Mouse (Mus musculus): ENCODE measurements around the gene Perm1. TPM values are rescaled to one million over a fixed set of nuclear protein-coding genes. Genes with fewer than 3 reads are reported as not detected.

The Perm1 gene
- polyA plus RNA-seq, 1 experiment from 2014 or later: 5.4 TPM

GRCm38 (mm10) chr4:156195927-156196870 lies 19.5 kb upstream of the Perm1 start:
- H3K27ac ChIP-seq (ENCODE audit: low read length): peak overlapping the region; percentile 73
- peak overlapping the region; percentile 89 for H3K4me2 ChIP-seq (ENCODE audit: low read depth, low read length)
- no peak for ATAC-seq (ENCODE audit: insufficient read depth, low FRiP score)
- H3K36me3 ChIP-seq (ENCODE audit: control insufficient read depth, insufficient read depth, low read length): no peaks in the 10 kb centered on the region
- peak overlapping the region; percentile 90 for H3K9ac ChIP-seq (ENCODE audit: low read length)
- no peaks in the 10 kb centered on the region for H3K27me3 ChIP-seq (ENCODE audit: control insufficient read depth, insufficient read depth, low read length)
- no peaks in the 10 kb centered on the region for H3K9me3 ChIP-seq (replicated peaks; ENCODE audit: control insufficient read depth, low read length)
- H3K4me1 ChIP-seq (ENCODE audit: control insufficient read depth, insufficient read depth, low read length): peaks cover 50% of the 10 kb centered on the region
- H3K4me3 ChIP-seq (replicated peaks; ENCODE audit: low read length): peak overlapping the region; percentile 88
- 3% methylated on average over 35 of the region's 35 CpGs for WGBS

DNA sequence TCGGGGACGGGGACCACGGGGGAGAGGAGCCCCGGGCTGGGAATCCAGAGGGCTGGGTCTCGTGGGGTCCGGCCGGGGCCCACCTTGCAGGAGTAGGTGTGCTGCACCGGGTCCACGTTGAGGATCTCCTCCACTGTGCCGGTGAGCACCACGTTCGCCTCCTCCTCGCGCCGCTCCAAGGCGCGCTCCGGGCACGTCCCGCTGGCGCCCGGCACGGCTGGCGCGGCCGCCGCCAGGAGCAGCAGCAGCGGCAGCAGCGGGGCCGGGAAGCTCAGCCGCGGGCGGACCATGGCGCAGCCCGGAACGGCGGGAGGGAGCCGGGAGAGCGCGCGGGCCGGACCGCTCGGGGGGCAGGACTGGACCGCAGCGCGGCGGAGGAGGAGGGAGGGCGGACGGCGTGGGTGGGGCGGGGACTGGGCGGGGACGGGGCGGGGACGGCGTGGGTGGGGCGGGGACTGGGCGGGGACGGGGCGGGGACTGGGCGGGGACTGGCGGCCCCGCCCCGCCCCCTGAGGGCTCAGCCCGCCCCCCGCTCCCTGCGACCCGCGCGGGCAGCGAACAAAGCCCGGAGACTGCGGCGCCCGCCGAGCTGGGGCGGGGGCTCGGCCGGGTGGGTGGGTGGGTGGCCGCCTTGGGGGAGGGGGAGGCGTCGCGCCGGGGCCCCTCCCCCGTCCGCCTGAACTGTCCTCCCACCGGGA lies 18.4 kb upstream of the Perm1 start, which contains the start of gene Agrn:
TSS of gene Agrn (minus strand) at position 358 of the 698 bp plus-strand sequence.
- Histone ChIP-seq H3K4me3 (replicated peaks; ENCODE audit: low read length) (peak within 1 kb of the TSS; percentile 88), H3K4me1 (ENCODE audit: control insufficient read depth, insufficient read depth, low read length) (peaks cover 41% of the 10 kb centered on the region), H3K27me3 (ENCODE audit: control insufficient read depth, insufficient read depth, low read length) (no peaks in the 10 kb centered on the region), H3K4me2 (ENCODE audit: low read depth, low read length) (peak within 1 kb of the TSS; percentile 89), H3K36me3 (ENCODE audit: control insufficient read depth, insufficient read depth, low read length) (no peaks in the 10 kb centered on the region), H3K9me3 (replicated peaks; ENCODE audit: control insufficient read depth, low read length) (no peaks in the 10 kb centered on the region), H3K9ac (ENCODE audit: low read length) (peak within 1 kb of the TSS; percentile 90), H3K27ac (ENCODE audit: low read length) (peak within 1 kb of the TSS; percentile 91)
- under 1% methylated on average over 31 of the region's 88 CpGs for WGBS
- ATAC-seq (ENCODE audit: insufficient read depth, low FRiP score): peak; percentile 86

GRCm38 (mm10) chr4:156197829-156198205 lies 17.9 kb upstream of the Perm1 start:
- Histone ChIP-seq H3K9ac (ENCODE audit: low read length) (peak overlapping the region; percentile 82), H3K4me2 (ENCODE audit: low read depth, low read length) (peak overlapping the region; percentile 69), H3K27ac (ENCODE audit: low read length) (peak overlapping the region; percentile 91), H3K27me3 (ENCODE audit: control insufficient read depth, insufficient read depth, low read length) (no peaks in the 10 kb centered on the region), H3K4me1 (ENCODE audit: control insufficient read depth, insufficient read depth, low read length) (peaks cover 39% of the 10 kb centered on the region), H3K9me3 (replicated peaks; ENCODE audit: control insufficient read depth, low read length) (no peaks in the 10 kb centered on the region), H3K36me3 (ENCODE audit: control insufficient read depth, insufficient read depth, low read length) (no peaks in the 10 kb centered on the region), H3K4me3 (replicated peaks; ENCODE audit: low read length) (peak overlapping the region; percentile 59)
- peak; percentile 89 for ATAC-seq (ENCODE audit: insufficient read depth, low FRiP score)
- 0% methylated on average over 26 of the region's 26 CpGs for WGBS

GRCm38 (mm10) chr4:156200623-156201475 lies 14.8 kb upstream of the Perm1 start, which contains the start of gene Isg15:
Isg15 (minus strand) TSS chr4:156200818.
- Histone ChIP-seq H3K36me3 (ENCODE audit: control insufficient read depth, insufficient read depth, low read length) (no peaks in the 10 kb centered on the region), H3K27me3 (ENCODE audit: control insufficient read depth, insufficient read depth, low read length) (peaks cover 9% of the 10 kb centered on the region), H3K4me3 (replicated peaks; ENCODE audit: low read length) (no peak within 1 kb of the TSS), H3K4me2 (ENCODE audit: low read depth, low read length) (peak within 1 kb of the TSS; percentile 36; the same call in 1 of the 2 replicates), H3K27ac (ENCODE audit: low read length) (no peak within 1 kb of the TSS), H3K9ac (ENCODE audit: low read length) (0 out of 2 replicates have a peak within 1 kb of the TSS, but pooled peaks have one; percentile 18), H3K9me3 (replicated peaks; ENCODE audit: control insufficient read depth, low read length) (no peaks in the 10 kb centered on the region), H3K4me1 (ENCODE audit: control insufficient read depth, insufficient read depth, low read length) (peaks cover 19% of the 10 kb centered on the region)
- no peak for ATAC-seq (ENCODE audit: insufficient read depth, low FRiP score)
- 53% methylated on average over 10 of the region's 10 CpGs for WGBS

DNA sequence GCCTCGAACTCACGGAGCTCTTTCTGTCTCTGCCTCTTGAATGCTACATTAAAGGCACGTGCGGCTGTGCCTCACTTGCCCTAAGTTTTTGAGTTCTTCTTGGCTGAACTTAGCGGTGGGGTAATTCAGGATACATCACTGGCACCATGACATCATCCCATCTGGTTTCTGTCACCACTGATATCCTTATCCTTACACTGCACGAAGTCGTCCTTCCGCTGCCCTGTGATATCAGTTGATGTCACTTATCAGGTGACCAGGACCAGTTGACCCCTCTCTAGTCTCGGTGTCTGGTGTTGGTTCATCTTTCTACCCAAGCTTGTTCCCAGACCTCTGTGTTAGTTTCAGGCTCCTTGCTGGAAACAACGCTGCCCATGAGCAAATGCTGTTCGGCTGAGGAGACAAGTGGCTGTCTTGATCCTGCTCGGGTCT lies 13.2 kb upstream of the Perm1 start:
- no peak for ATAC-seq (ENCODE audit: insufficient read depth, low FRiP score)
- H3K36me3 ChIP-seq (ENCODE audit: control insufficient read depth, insufficient read depth, low read length): no peaks in the 10 kb centered on the region
- WGBS: 33% methylated on average over 12 of the region's 12 CpGs
- H3K27me3 ChIP-seq (ENCODE audit: control insufficient read depth, insufficient read depth, low read length): peaks cover 9% of the 10 kb centered on the region
- peak overlapping the region; percentile 96 for H3K4me2 ChIP-seq (ENCODE audit: low read depth, low read length)
- H3K4me3 ChIP-seq (replicated peaks; ENCODE audit: low read length): peak overlapping the region; percentile 63
- no peaks in the 10 kb centered on the region for H3K9me3 ChIP-seq (replicated peaks; ENCODE audit: control insufficient read depth, low read length)
- H3K4me1 ChIP-seq (ENCODE audit: control insufficient read depth, insufficient read depth, low read length): peaks cover 12% of the 10 kb centered on the region; the same call in 1 of the 2 replicates
- H3K27ac ChIP-seq (ENCODE audit: low read length): no peak overlapping the region
- H3K9ac ChIP-seq (ENCODE audit: low read length): peak overlapping the region; percentile 82

- Histone ChIP-seq H3K27me3 (ENCODE audit: control insufficient read depth, insufficient read depth, low read length) (peaks cover 9% of the 10 kb centered on the region), H3K27ac (ENCODE audit: low read length) (peak within 1 kb of the TSS; percentile 49), H3K4me2 (ENCODE audit: low read depth, low read length) (peak within 1 kb of the TSS; percentile 96), H3K4me1 (ENCODE audit: control insufficient read depth, insufficient read depth, low read length) (peaks cover 12% of the 10 kb centered on the region; the same call in 1 of the 2 replicates), H3K4me3 (replicated peaks; ENCODE audit: low read length) (peak within 1 kb of the TSS; percentile 63), H3K36me3 (ENCODE audit: control insufficient read depth, insufficient read depth, low read length) (no peaks in the 10 kb centered on the region), H3K9ac (ENCODE audit: low read length) (peak within 1 kb of the TSS; percentile 82), H3K9me3 (replicated peaks; ENCODE audit: control insufficient read depth, low read length) (no peaks in the 10 kb centered on the region)
- ATAC-seq (ENCODE audit: insufficient read depth, low FRiP score): peak; percentile 82
- WGBS: under 1% methylated on average over 33 of the region's 39 CpGs
Measured at GRCm38 (mm10) chr4:156203001-156203412, 12.7 kb upstream of the Perm1 start, which contains the start of gene AW011738. AW011738 (plus strand) TSS chr4:156203304.

DNA sequence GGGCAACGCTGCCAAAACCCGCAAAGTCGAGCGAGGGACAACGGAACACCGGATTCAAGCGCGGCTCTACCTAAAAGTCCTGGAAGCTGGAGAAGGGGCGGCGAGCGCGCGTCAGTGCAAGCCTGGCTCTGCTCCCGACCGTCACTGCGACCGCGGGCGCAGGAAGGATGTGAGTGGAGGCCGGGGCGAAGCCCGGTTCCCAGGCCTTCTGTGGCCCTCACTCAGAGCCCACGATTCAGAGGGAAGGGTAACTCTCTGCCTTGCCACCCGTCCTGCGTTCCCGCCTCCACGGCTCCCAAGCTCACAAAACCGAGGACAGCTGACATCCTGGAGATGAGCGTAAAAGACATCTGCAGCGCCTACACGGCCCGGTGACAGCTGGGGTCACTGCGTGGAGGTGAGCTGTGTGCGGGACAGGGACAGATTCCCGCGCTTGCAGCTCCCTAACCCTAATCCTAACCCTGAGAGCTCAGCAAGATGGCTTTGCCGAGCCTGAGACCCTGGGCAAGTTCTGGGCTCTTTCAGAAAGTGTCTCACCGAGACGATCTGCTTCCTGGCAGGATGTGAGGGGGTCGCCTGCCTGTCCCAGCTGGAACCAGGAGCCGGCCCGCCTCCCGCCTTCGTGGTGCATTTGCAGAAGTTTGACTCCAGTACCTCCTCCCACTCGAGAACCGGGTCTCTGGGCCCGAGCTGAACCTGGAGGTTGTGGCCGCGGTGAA lies 12.1 kb upstream of the Perm1 start:
- peak overlapping the region; percentile 49 for H3K27ac ChIP-seq (ENCODE audit: low read length)

DNA sequence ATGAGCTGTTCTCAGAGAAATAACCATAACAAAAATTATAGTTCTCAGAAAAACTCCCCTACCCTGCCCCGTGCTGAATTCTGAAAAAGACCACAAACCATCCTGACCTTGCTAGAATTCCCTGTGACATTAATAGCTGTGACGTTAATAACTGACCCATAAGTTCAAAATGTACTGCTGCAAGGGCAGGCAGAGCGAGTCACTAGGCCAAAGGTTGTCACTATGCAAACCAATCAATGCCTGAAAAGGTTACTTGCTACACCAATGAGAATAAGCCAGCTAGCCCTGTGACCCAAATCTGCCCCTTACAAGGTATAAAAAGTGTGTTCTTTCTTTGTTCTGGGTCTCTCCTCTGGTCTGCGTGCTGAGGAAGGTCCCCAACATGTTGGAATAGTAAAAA lies 6.8 kb upstream of the Perm1 start:
- no peak overlapping the region for H3K27ac ChIP-seq (ENCODE audit: low read length)
- 0 out of 2 replicates have a peak, but pooled peaks cover 1% of the 10 kb centered on the region for H3K4me1 ChIP-seq (ENCODE audit: control insufficient read depth, insufficient read depth, low read length)
- no peaks in the 10 kb centered on the region for H3K9me3 ChIP-seq (replicated peaks; ENCODE audit: control insufficient read depth, low read length)
- H3K9ac ChIP-seq (ENCODE audit: low read length): no peak overlapping the region
- no peak overlapping the region for H3K4me2 ChIP-seq (ENCODE audit: low read depth, low read length)
- H3K4me3 ChIP-seq (replicated peaks; ENCODE audit: low read length): no peak overlapping the region
- no peak for ATAC-seq (ENCODE audit: insufficient read depth, low FRiP score)
- H3K27me3 ChIP-seq (ENCODE audit: control insufficient read depth, insufficient read depth, low read length): peaks cover 9% of the 10 kb centered on the region; the same call in 1 of the 2 replicates
- 80% methylated on average over 4 of the region's 4 CpGs for WGBS
- no peaks in the 10 kb centered on the region for H3K36me3 ChIP-seq (ENCODE audit: control insufficient read depth, insufficient read depth, low read length)

More for the DNA sequence above, 12.1 kb upstream of the Perm1 start:
- WGBS: under 1% methylated on average over 49 of the region's 49 CpGs
- Histone ChIP-seq H3K27me3 (ENCODE audit: control insufficient read depth, insufficient read depth, low read length) (peaks cover 9% of the 10 kb centered on the region), H3K4me3 (replicated peaks; ENCODE audit: low read length) (peak overlapping the region; percentile 63), H3K4me1 (ENCODE audit: control insufficient read depth, insufficient read depth, low read length) (peaks cover 10% of the 10 kb centered on the region; the same call in 1 of the 2 replicates), H3K9ac (ENCODE audit: low read length) (peak overlapping the region; percentile 82), H3K4me2 (ENCODE audit: low read depth, low read length) (peak overlapping the region; percentile 96), H3K36me3 (ENCODE audit: control insufficient read depth, insufficient read depth, low read length) (no peaks in the 10 kb centered on the region), H3K9me3 (replicated peaks; ENCODE audit: control insufficient read depth, low read length) (no peaks in the 10 kb centered on the region)
- peak; percentile 41; the same call in 1 of the 2 replicates for ATAC-seq (ENCODE audit: insufficient read depth, low FRiP score)

Measured in stomach, embryonic 16.5 days (tissue).